Mouse (Mus musculus) splenic B cell, adult 2 months (primary cell): ENCODE results near the gene Hao1.

Source experiments
- DNase-seq: peaks from one replicate; pipeline ENCODE4 v3.0.0-alpha.2; 2011; ENCODE audit warnings: low read depth, low spot score
- H3K27me3 ChIP-seq: 2 replicates; pipeline ENCODE4 v1.6.1; 2012; ENCODE audit warnings: mild to moderate bottlenecking, low read length, moderate library complexity, mixed read lengths; ENCODE audit not compliant: control insufficient read depth, poor library complexity, insufficient read depth, severe bottlenecking
- H3K36me3 ChIP-seq: 2 replicates; pipeline ENCODE4 v1.6.1; 2012; ENCODE audit warnings: mild to moderate bottlenecking, low read length, moderate library complexity, mixed read lengths; ENCODE audit not compliant: control insufficient read depth, poor library complexity, insufficient read depth, severe bottlenecking

Hao1 gene

DNA sequence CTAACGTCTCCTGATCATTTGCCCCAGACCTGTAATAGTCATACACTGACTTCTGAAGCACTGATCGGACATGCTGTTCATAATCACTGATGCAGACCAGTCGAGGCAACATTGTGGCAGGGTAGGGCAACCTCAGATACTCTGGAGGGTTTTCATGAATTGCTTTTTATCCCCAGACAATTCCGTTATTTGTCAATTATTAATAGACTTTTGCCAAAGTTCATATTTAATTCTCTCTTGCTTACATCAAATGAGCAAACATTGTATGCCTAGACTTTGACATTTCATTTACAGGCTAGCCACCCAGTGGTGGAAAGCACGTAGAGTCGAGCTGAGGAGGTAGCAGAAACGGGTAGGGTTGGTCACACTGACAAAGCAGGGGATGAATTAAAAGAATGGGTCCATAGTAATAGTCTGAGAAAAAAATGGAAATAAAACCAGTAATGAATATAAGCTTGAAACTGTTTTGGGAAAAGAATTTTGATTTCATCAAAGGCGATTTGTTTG, at the start of gene Hao1:
TSS of gene Hao1 (minus strand) at position 148 of the 507 bp plus-strand sequence.
- H3K36me3 ChIP-seq = no peaks in the 10 kb centered on the region
- no peak for DNase-seq
- no peaks in the 10 kb centered on the region for H3K27me3 ChIP-seq

DNA sequence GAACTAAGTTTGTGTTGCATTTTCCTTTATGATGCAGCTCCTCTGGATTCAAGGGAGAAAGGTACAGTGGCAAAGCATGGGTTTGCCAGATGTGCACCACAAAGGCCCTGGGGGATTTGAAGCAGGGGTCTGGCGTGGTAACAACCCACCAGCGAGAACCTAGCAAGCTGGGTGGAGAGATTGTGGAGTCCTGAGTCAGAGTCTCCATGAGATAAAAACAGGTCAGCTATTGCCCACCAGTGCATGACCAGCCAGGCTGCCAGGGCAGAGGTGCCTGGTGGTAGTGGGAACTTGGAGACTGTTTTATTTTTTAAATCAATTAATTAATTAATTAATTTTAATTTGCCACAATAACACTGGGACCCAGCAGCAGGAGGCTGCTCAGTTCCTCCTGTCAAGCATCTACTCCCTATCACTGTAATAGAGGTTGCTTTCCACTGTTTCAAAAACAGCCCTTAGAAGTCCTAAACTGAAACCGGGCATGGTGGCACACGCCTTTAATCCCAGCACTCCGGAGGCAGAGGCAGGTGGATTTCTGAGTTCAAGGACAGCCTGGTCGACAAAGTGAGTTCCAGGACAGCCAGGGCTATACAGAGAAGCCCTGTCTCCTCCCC, 37.0 kb upstream of the Hao1 start:
- Histone ChIP-seq H3K36me3 (no peaks in the 10 kb centered on the region), H3K27me3 (no peaks in the 10 kb centered on the region)
- no peak for DNase-seq

DNA sequence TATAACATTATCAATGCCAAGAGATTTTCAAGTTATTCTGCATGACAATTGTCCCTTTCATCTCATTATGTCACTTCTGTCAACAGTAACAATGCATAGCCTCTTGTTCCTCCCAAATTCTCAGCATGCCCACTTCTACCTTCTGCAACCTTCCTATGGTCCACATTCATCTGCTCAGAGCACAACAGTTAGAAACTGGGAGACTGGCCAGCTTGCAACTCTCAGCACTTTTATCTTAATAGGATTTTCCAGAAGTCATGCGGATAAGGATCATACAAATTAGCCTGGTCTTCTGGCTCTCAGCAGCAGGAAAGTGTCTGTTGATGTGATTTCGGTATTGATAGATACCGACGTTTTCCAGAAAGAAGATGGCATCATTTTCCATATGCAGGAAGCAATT, 31.1 kb upstream of the Hao1 start:
- Histone ChIP-seq H3K27me3 (no peaks in the 10 kb centered on the region), H3K36me3 (no peaks in the 10 kb centered on the region)
- no peak for DNase-seq

DNA sequence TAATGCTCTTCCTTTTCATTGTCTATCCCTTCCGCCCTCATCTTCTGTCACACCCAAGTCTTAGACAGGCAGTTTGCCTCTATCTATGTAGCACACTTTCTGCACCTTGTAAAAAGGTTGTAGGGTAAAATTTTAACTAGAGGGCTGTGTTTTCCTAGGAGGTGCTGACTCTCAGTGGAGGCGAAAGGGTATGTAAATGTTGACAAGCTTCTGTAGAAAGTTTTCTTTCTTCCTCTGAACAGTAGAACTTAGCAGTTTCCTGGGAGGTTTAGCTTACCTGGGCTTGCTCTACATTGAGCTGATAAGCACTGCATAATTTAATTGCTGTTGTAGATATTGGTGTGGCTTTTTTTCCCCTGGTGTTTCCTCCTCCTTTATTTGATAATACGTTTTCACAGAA, 5.3 kb upstream of the Hao1 start:
- DNase-seq = no peak
- Histone ChIP-seq H3K36me3 (no peaks in the 10 kb centered on the region), H3K27me3 (no peaks in the 10 kb centered on the region)

DNA sequence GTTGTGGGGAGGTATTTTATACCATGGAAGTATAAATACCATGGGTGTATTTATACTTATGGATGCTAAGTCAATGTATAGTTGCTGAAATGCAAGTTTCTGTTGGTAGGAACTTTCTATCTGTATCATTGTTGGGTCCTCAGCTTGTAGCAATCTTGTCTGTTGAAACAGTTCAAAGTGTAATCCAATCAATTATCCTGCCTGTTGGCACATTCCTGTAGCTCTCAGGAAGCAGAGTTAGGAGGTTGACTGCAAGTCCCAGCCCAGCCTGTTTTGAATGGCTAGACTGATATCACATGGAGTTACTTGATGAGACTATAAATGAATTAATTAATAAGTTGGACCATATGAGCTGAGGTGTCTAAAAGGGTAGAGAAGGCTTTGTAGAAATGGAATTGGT, 1.8 kb downstream of the Hao1 start:
- no peaks in the 10 kb centered on the region for H3K27me3 ChIP-seq
- H3K36me3 ChIP-seq = no peaks in the 10 kb centered on the region
- DNase-seq = no peak

DNA sequence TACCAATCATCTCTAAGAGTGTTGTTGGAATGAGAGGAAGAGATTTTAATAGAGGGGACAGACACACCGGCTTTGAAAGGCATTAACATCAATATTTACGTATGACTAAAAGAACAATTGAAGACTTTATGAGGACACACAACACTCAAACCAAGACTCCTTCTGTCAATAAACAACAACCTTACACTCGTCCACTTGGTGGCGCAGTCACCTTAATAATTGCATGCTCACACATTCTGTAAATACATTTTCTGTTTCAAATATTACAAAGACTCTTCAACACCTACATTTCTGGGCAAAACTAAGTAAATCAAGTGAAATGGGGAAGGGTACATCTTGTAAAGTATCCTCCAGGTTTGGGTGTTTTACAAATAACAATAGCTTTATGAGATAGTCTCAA, 4.4 kb downstream of the Hao1 start:
- Histone ChIP-seq H3K27me3 (no peaks in the 10 kb centered on the region), H3K36me3 (no peaks in the 10 kb centered on the region)
- DNase-seq = peak; percentile 61

DNA sequence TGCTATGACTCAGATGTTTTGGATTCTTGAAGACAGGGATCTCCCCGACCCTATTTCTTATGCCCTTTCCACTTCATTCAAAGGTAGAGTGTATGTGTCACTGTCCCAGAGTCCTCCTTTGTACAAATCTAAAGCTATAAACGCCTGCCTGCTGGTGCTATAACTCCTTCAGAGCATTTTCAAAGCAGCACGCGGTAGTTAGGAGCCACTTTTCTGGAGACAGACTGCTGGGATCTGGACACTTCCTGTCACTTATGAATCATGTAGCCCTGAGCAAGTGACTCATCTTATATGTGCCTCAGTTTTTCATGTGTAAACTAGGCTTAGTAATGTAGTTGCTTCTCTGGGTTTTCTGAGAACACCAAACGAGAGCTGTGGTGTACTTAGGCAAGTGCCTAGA, 9.1 kb downstream of the Hao1 start:
- DNase-seq = no peak
- no peaks in the 10 kb centered on the region for H3K27me3 ChIP-seq
- no peaks in the 10 kb centered on the region for H3K36me3 ChIP-seq

DNA sequence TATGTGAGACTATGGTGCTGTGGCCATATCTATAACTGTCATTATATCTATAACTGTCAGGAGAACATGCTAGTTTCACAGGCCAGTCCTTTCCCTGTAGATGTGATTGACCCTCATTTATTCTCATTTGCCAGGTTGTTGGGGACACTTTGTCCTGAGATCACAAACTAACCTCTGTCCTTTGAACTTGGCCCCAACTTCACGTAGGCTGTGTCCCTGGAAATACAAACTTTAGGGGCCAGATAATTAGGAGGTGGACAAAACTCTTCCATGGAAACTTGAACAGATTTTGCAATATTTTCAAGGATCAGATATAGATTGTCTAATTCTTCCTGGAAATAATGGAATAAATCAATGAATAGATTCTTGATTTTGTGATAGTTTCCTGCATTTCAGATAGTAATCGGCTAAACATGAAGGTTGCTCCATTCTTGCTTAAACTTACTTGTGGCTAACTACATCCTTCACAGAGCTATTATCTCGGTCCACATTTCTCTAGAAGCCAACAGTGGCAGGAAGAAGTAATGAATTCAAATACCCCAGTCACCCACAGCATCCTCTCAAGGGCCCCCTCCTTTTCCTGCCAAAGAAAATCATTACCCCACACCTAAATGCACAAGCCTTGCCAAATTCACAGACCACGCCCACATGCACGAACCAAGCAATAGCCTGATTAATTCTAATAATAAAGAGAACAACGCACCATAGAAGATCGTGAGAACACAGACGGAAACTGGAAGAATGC, 9.7 kb downstream of the Hao1 start:
- DNase-seq = no peak
- H3K36me3 ChIP-seq = no peaks in the 10 kb centered on the region
- no peaks in the 10 kb centered on the region for H3K27me3 ChIP-seq

DNA sequence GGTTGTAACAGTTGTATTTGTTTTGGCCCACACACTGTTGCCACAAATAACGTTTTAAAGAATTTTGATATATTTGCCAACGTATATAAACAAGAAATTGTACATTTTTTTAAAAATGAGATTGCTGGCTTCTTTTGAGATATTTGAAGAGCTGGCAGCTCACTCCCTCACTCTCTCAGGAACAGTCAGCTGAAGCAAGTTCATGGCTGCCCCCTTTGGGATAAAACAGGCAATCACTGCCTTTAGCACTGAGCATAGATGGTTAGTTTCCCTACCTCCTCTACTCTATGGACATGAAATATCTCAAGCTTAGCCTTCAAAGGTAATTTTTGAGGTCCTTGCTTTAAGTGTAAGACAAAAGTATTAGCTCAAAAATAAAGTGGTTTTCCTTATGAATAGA, 10.7 kb downstream of the Hao1 start:
- DNase-seq = no peak

DNA sequence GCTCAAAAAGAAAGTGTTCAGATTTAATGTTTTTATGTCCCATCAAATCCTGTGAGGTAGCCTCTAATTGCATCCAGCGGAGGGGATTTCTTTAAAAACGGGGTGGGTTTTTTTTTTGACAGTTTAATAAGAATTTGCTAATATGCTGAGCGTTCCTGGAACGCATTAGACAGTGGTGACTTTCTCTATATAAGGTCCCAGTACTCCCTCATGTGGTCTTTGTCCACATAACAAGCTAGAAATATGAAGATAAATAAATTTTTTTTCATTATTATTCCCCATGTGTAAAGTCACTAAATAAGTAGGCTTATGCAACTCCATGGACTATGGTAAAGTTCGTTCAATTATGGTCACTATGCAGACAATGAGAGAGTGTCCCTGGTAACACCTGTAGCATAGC, 13.1 kb downstream of the Hao1 start:
- no peak for DNase-seq
- Histone ChIP-seq H3K27me3 (no peaks in the 10 kb centered on the region), H3K36me3 (no peaks in the 10 kb centered on the region)

More for the DNA sequence above, 10.7 kb downstream of the Hao1 start:
- Histone ChIP-seq H3K27me3 (no peaks in the 10 kb centered on the region), H3K36me3 (no peaks in the 10 kb centered on the region)

DNA sequence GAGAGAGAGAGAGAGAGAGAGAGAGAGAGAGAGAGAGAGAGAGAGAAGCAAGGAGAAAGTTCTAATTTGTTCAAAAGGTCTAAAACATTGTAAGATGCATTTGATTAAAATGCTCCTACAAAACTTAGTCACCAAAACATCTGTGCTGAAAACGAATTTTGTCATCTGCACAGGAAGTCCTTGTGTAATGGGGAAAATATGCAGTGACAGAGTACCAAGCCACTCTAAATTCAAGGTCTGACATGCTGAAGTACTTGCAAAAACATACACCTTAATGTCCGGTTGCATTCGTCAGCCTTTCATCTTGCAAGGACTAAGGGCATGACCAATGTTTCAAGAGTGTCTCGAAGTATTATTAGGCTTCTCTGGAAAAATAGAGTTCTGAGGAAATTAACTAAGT, 15.7 kb downstream of the Hao1 start:
- no peak for DNase-seq
- no peaks in the 10 kb centered on the region for H3K27me3 ChIP-seq
- no peaks in the 10 kb centered on the region for H3K36me3 ChIP-seq

DNA sequence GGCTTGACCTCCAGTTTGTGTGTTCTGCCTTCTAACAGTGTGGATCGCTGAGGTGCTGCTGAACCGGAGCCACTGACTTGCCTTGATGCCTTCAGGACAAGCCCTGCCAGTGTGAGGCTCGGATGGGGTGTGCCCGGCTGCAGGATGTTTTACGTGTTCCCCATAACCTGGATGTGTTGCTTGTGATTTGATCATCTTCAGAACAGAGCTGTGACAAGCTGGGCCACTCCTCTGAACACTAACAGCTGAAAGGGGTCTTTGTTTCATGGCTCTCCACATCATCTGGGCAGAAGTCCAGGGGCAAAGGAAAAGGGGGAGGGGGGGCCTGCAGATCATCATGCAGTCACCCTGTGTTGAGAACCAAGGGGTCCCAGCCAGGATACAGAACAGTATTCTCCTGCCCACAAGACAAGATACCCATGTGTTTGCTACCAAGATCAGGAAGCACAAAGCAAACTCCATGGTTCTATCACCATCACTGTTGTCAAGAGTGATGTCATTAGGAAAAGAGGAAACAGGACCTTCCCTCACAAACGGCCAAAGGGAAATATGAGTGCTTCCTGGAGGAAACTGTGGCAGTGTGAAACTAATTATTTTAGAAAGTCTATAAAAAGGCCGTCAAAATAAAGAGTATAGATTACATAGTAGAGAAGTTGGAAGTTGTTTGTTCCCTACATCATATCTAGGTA, 25.9 kb downstream of the Hao1 start:
- Histone ChIP-seq H3K27me3 (no peaks in the 10 kb centered on the region), H3K36me3 (no peaks in the 10 kb centered on the region)
- no peak for DNase-seq

DNA sequence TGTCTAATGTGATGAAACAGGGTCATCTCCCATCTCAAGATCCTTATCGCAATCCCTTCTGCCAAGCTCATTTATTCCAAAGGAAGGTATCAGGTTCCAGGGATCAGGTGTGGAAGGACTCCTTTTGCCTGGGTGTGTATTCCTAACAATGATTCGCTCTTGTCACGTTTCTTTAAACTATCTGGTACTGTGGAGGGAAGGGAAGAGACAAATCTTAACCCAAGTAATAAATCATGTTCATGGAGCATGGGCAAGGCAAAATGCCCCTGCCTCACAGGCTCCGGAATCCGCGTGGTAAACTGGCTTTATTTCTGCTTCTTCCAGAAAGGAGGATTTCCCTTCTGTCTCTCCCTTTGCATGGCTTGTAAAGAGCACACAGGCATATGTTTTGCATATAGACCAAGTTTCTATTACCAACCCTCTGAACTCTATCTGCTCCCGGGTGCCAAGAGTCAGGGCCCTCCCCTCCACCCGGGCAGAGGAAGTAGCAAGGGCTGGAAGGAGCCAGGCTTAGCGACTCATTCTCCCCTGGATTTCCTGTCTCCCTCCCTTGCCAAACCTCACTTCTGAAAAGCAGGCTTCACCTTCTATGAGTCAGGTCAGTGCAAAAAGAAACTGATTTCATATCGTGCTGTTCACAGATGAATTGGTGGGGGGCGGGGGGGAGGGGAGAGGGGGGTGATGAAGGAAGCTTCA, 26.6 kb downstream of the Hao1 start:
- Histone ChIP-seq H3K27me3 (no peaks in the 10 kb centered on the region), H3K36me3 (no peaks in the 10 kb centered on the region)
- no peak for DNase-seq

DNA sequence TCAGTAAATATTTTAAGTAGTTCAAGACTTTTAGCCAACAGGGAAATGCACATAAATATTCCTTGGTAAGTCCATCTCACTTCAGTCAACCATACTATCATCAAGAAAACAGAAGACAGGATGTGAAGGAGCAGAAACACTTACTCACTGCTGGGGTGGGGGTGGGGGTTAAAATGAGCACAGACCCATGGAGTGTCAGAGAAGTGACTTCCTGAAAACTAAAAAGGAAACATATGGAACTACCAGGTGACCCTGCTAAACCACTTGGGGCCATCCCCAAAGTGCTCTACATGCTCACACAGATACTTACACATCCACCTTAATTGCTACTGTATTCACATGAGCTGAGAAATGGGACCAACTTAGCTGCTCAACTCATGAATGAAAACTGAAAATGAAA, 36.1 kb downstream of the Hao1 start:
- no peak for DNase-seq
- Histone ChIP-seq H3K27me3 (no peaks in the 10 kb centered on the region), H3K36me3 (no peaks in the 10 kb centered on the region)

DNA sequence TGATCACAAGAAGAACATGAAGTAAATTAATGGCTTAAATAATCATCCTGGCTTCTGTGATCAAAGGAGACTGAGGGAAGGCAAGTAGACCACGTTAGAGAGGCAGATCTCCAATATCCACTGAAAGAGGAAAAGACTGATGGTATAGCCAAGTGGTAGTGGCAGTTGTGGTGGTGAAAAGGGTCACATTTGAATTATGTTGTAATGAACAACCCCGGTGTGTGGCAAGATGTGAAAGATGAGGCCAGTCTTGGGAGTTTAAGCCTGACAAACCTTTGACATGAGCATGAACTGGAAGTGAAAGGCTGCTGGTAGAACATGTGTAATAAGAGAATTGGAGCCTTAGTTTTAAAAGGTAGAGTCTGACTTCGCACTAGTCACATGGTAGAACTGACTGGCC, 54.4 kb downstream of the Hao1 start:
- Histone ChIP-seq H3K27me3 (no peaks in the 10 kb centered on the region), H3K36me3 (no peaks in the 10 kb centered on the region)
- no peak for DNase-seq
